Mouse (Mus musculus) liver, postnatal 0 days (tissue): Measurements from ENCODE around the gene Tprg.

ENCODE experiments used
- CTCF ChIP-seq: sonication (generic); IDR thresholded peaks from 2 replicates; pipeline ENCODE4 v1.5.1; 2016; ENCODE audit warnings: antibody characterized with exemption, low read depth
- EP300 ChIP-seq: IDR thresholded peaks from 2 replicates; pipeline ENCODE4 v1.6.1; 2016; ENCODE audit warnings: antibody characterized with exemption, low read depth, mild to moderate bottlenecking

- TF ChIP-seq CTCF (no peak), EP300 (no peak)
These were observed 91.1 kb downstream of the Tprg start for GRCm38 (mm10) chr16:25377695-25378094.
